Mouse (Mus musculus) embryonic fibroblast, embryonic 13.5 days (primary cell): ENCODE measurements around the gene Drc3.

ENCODE experiments used
- CTCF ChIP-seq: IDR thresholded peaks from 2 replicates; pipeline ENCODE4 v1.5.1; 2011; ENCODE audit warnings: mild to moderate bottlenecking, control low read depth, low read length, moderate library complexity, borderline replicate concordance; ENCODE audit not compliant: insufficient read depth
- POLR2A ChIP-seq: IDR thresholded peaks from 2 replicates; pipeline ENCODE4 v1.6.1; 2011; ENCODE audit warnings: low read depth, mild to moderate bottlenecking, control low read depth, low read length, moderate library complexity

DNA sequence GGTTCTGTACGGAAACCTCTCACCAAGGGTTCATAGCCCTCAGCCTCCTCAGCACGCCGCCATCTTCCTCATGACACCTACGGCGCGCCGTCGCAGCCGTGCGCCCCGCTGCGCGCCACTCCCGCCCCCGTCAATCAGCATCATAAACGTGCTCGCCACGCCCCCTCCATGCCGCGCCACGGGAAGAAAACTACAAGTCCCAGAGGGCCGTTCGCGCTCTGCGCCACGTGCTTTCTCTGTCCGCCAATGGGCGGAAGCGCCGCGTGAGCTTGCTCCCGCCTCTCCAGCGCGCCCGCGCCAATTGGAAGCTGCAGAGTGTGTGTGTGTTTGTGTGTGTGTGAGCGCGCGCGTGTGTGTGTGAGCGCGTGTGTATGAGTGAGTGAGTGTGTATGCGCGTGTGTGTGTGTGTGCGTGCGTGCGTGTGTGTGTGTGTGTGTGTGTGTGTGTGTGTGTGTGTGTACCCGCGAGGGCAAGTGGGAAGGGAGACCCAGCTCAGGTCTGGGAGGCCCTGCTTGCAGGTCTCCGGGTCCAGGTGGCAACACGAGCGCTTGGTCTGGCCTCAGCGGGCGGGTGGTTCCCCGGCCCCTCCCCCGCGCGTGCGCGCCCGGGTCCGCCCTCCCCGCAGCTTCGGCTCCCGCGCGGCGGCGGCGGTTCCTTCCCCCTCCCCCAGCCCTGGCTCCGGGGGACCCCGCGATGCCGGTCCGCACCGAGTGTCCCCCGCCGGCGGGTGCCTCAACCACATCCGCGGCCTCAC, 64.0 kb downstream of the Drc3 start, which contains the start of gene Gid4:
- TF ChIP-seq CTCF (no peak), POLR2A (peak; percentile 61)
